Mouse (Mus musculus) liver, adult 2 months (tissue): ENCODE results near the gene BC016579. TPM values are rescaled to one million over a fixed set of nuclear protein-coding genes. Genes with fewer than 3 reads are reported as not detected.

Experiments
- DNase-seq: peaks from one replicate; pipeline ENCODE4 v3.0.0-alpha.2; 2011; ENCODE audit warnings: low read depth, low spot score; ENCODE audit errors: extremely low read depth
- H3K27ac ChIP-seq: fragments of 200-500 bp; replicated peaks from 2 replicates; pipeline ENCODE4 v1.5.1; 2012; ENCODE audit warnings: low read depth, mild to moderate bottlenecking, control low read depth, inconsistent platforms, low read length; ENCODE audit not compliant: insufficient read depth
- H3K27me3 ChIP-seq: fragments of 200-500 bp; 2 replicates; pipeline ENCODE4 v1.6.1; 2012; ENCODE audit warnings: mild to moderate bottlenecking, moderate library complexity, low read length, inconsistent platforms; ENCODE audit not compliant: control insufficient read depth, insufficient read depth
- H3K36me3 ChIP-seq: fragments of 200-500 bp; 2 replicates; pipeline ENCODE4 v1.6.1; 2012; ENCODE audit warnings: low read length, inconsistent platforms; ENCODE audit not compliant: control insufficient read depth, insufficient read depth
- H3K4me1 ChIP-seq: fragments of 200-500 bp; 2 replicates; pipeline ENCODE4 v1.6.1; 2011; ENCODE audit warnings: low read length; ENCODE audit not compliant: control insufficient read depth, insufficient read depth
- H3K4me3 ChIP-seq: fragments of 200-500 bp; 2 replicates; pipeline ENCODE4 v1.5.1; 2011; ENCODE audit warnings: low read depth, mild to moderate bottlenecking, control low read depth, low read length, moderate library complexity; ENCODE audit not compliant: insufficient read depth
- H3K79me2 ChIP-seq: fragments of 200-500 bp; 2 replicates; pipeline ENCODE4 v1.6.1; 2012; ENCODE audit warnings: inconsistent platforms, mild to moderate bottlenecking, low read length, moderate library complexity; ENCODE audit not compliant: control insufficient read depth, insufficient read depth
- H3K9ac ChIP-seq: fragments of 200-500 bp; 2 replicates; pipeline ENCODE4 v1.6.1; 2012; ENCODE audit warnings: low read depth, mild to moderate bottlenecking, control low read depth, inconsistent platforms, low read length
- CTCF ChIP-seq: fragments of 200-500 bp; IDR thresholded peaks from 2 replicates; pipeline ENCODE4 v1.5.1; 2011; ENCODE audit warnings: low read depth, low read length, control low read depth
- POLR2A ChIP-seq: fragments of 200-500 bp; IDR thresholded peaks from 2 replicates; pipeline ENCODE4 v1.6.1; 2011; ENCODE audit warnings: low read length, control low read depth; ENCODE audit not compliant: insufficient read depth; ENCODE audit errors: extremely low read depth
- WGBS: fragments of 180-500 bp; shearing (Covaris S2); methylation state at CpG from one replicate; pipeline ENCODE4 v1.1.7; 2018; 5-methylcytosine and 5-hydroxymethylcytosine counted together
- polyA plus RNA-seq: library from polyadenylated mRNA; depleted of rRNA; stranded (reverse); fragments of >200 nt; gene quantifications from 2 replicates; pipeline ENCODE4 v1.2.3, GENCODE M21; 2012
- total RNA-seq: library from RNA; depleted of rRNA; stranded (reverse); fragments of >200 nt; gene quantifications from 2 replicates; pipeline ENCODE4 v1.2.3, GENCODE M21; 2014

The BC016579 gene
- total and polyA plus RNA-seq, 2 experiments: 0.18 TPM; not detected in 1

GRCm38 (mm10) chr16:45624791-45625190, 29.1 kb downstream of the BC016579 start:
- 74% methylated on average over 2 of the region's 2 CpGs for WGBS
- H3K4me1 ChIP-seq: no peaks in the 10 kb centered on the region
- no peak overlapping the region for H3K4me3 ChIP-seq
- H3K36me3 ChIP-seq: no peaks in the 10 kb centered on the region
- no peak overlapping the region for H3K27ac ChIP-seq
- no peaks in the 10 kb centered on the region for H3K79me2 ChIP-seq
- no peak for DNase-seq
- no peak for TF ChIP-seq POLR2A
- no peak for TF ChIP-seq CTCF
- no peaks in the 10 kb centered on the region for H3K27me3 ChIP-seq
- H3K9ac ChIP-seq: no peak overlapping the region

- Histone ChIP-seq H3K27ac (no peak overlapping the region), H3K27me3 (no peaks in the 10 kb centered on the region), H3K4me1 (no peaks in the 10 kb centered on the region), H3K36me3 (no peaks in the 10 kb centered on the region), H3K79me2 (no peaks in the 10 kb centered on the region), H3K9ac (no peak overlapping the region), H3K4me3 (no peak overlapping the region)
- DNase-seq: no peak
- TF ChIP-seq POLR2A (no peak), CTCF (no peak)
- WGBS: 76% methylated on average over 4 of the region's 4 CpGs
These were observed 30.6 kb downstream of the BC016579 start for GRCm38 (mm10) chr16:45623230-45623629.

GRCm38 (mm10) chr16:45619751-45620375, 34.0 kb downstream of the BC016579 start:
- no peaks in the 10 kb centered on the region for H3K27me3 ChIP-seq
- no peak for DNase-seq
- no peaks in the 10 kb centered on the region for H3K79me2 ChIP-seq
- H3K9ac ChIP-seq: no peak overlapping the region
- H3K4me1 ChIP-seq: no peaks in the 10 kb centered on the region
- H3K4me3 ChIP-seq: no peak overlapping the region
- H3K36me3 ChIP-seq: no peaks in the 10 kb centered on the region
- no peak overlapping the region for H3K27ac ChIP-seq
- no peak for TF ChIP-seq POLR2A
- no peak for TF ChIP-seq CTCF
- 85% methylated on average over 8 of the region's 8 CpGs for whole genome bisulfite sequencing

- Histone ChIP-seq H3K36me3 (no peaks in the 10 kb centered on the region), H3K4me3 (no peak overlapping the region), H3K27me3 (no peaks in the 10 kb centered on the region), H3K27ac (no peak overlapping the region), H3K79me2 (no peaks in the 10 kb centered on the region), H3K4me1 (no peaks in the 10 kb centered on the region), H3K9ac (no peak overlapping the region)
- no peak for TF ChIP-seq CTCF
- TF ChIP-seq POLR2A: no peak
- no peak for DNase-seq
- WGBS: 92% methylated on average over 1 of the region's 1 CpGs
These were observed 37.9 kb downstream of the BC016579 start for GRCm38 (mm10) chr16:45615944-45616343.

- TF ChIP-seq POLR2A (no peak), CTCF (no peak)
- 79% methylated on average over 2 of the region's 2 CpGs for WGBS
- DNase-seq: no peak
- H3K9ac ChIP-seq: no peak overlapping the region
- peaks cover 5% of the 10 kb centered on the region for H3K4me1 ChIP-seq
- no peaks in the 10 kb centered on the region for H3K79me2 ChIP-seq
- no peaks in the 10 kb centered on the region for H3K36me3 ChIP-seq
- H3K4me3 ChIP-seq: no peak overlapping the region
- H3K27ac ChIP-seq: no peak overlapping the region
- H3K27me3 ChIP-seq: no peaks in the 10 kb centered on the region
These were observed 40.6 kb downstream of the BC016579 start for GRCm38 (mm10) chr16:45613247-45613646.

- WGBS: 76% methylated on average over 4 of the region's 4 CpGs
- no peaks in the 10 kb centered on the region for H3K36me3 ChIP-seq
These were observed 43.6 kb downstream of the BC016579 start, which contains the start of gene Gcsam for GRCm38 (mm10) chr16:45610267-45610666. TSS of gene Gcsam (plus strand) at chr16:45610380.

More at GRCm38 (mm10) chr16:45610267-45610666, 43.6 kb downstream of the BC016579 start, which contains the start of gene Gcsam:
- TF ChIP-seq CTCF (no peak), POLR2A (no peak)
- no peak within 1 kb of the TSS for H3K9ac ChIP-seq
- H3K4me3 ChIP-seq: no peak within 1 kb of the TSS
- DNase-seq: no peak
- no peaks in the 10 kb centered on the region for H3K27me3 ChIP-seq
- peaks cover 9% of the 10 kb centered on the region for H3K4me1 ChIP-seq
- peak within 1 kb of the TSS; percentile 69 for H3K27ac ChIP-seq
- H3K79me2 ChIP-seq: no peaks in the 10 kb centered on the region
